In the genomic region with DNA sequence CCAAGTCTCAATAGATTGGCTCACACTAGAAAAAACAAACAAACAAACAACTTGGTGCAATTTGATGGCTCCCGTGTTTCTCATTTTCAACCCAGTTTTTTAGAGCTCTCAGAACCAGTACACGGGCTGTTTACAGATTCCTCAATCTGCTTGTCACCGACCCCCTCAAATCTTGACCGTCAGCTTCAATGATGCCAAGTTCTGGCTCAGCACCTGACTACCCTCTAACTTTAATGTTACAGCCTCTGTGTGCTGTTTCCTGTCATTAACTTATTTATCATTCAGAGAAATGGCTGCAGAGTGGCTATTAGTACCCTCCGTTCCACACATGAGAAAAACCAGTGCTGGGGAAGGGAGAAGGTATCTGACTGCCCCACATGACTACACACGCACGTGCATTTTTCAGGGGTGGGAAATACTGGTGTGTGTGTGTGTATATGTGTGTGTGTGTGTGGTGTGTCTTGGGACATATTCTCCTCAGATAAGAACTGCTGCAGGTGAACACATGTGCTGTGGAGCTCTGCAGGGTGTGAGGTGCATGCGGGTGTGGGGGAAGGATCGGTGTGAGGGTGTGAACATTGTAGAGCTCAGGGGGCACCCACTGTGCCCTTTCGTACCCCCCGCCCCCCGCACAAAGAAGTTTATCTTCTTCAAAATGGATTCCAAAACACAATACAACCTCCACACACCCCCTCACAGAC, we compare ENCODE assay signal across 10 mouse cellular contexts.
DNase-seq lines count a peak whose midpoint lies in the region; ATAC-seq and TF ChIP-seq lines count a peak whose summit lies in the region.
"Had no signal": no experiment of that assay in that cellular context is flagged by ENCODE, and none has a peak within 500 bp of the region (broad histone marks: within the 10 kb centered on the region; RNA-seq: fewer than 3 reads in every experiment).

No protein-coding gene starts in this region.

- peaks cover 6% of the 10 kb centered on the region; the same call in 1 of the 2 replicates for H3K4me1 ChIP-seq in kidney, postnatal 0 days (replicated peaks; ENCODE audit: insufficient read depth, low read length)
- H3K4me1 ChIP-seq in forebrain, embryonic 13.5 days = peaks cover 11% of the 10 kb centered on the region; the same call in 1 of the 2 replicates
- peaks cover 15% of the 10 kb centered on the region; the same call in 1 of the 2 replicates for H3K4me1 ChIP-seq in intestine, embryonic 16.5 days (ENCODE audit: control insufficient read depth, insufficient read depth, low read length)
- peaks cover 13% of the 10 kb centered on the region for H3K4me1 ChIP-seq in neural tube, embryonic 13.5 days (replicated peaks)

- no peaks in the 10 kb centered on the region for H3K27me3 ChIP-seq in kidney, postnatal 0 days (ENCODE audit: insufficient read depth, low read length)
- 0 out of 2 replicates have a peak, but pooled peaks cover 7% of the 10 kb centered on the region for H3K27me3 ChIP-seq in forebrain, embryonic 13.5 days
- H3K27me3 ChIP-seq in intestine, embryonic 16.5 days (replicated peaks; ENCODE audit: control insufficient read depth, insufficient read depth, low read length) = no peaks in the 10 kb centered on the region
- H3K27me3 ChIP-seq in neural tube, embryonic 13.5 days = no peaks in the 10 kb centered on the region
- H3K27me3 ChIP-seq: Patski had no signal

- 44% methylated on average over 12 of the region's 12 CpGs for WGBS in kidney, postnatal 0 days
- 78% methylated on average over 12 of the region's 12 CpGs for WGBS in forebrain, embryonic 13.5 days
- WGBS in intestine, embryonic 16.5 days = 52% methylated on average over 12 of the region's 12 CpGs
- WGBS in neural tube, embryonic 13.5 days = 65% methylated on average over 12 of the region's 12 CpGs

- H3K9me3 ChIP-seq in kidney, postnatal 0 days (replicated peaks; ENCODE audit: low read length) = no peaks in the 10 kb centered on the region
- H3K9me3 ChIP-seq in forebrain, embryonic 13.5 days (replicated peaks) = no peaks in the 10 kb centered on the region
- H3K9me3 ChIP-seq in intestine, embryonic 16.5 days (ENCODE audit: control insufficient read depth, low read length) = no peaks in the 10 kb centered on the region
- H3K9me3 ChIP-seq in neural tube, embryonic 13.5 days = no peaks in the 10 kb centered on the region

- no peak for TF ChIP-seq CTCF in kidney, postnatal 0 days (IDR thresholded peaks at IDR 0.05; ENCODE audit: low read depth)

- ATAC-seq in kidney, postnatal 0 days (replicated peaks; ENCODE audit: low FRiP score, low read depth) = 0 out of 2 replicates have a peak, but pooled peaks have one; percentile 19
- peak; percentile 23; the same call in 1 of the 2 replicates for ATAC-seq in forebrain, embryonic 13.5 days
- 0 out of 2 replicates have a peak, but pooled peaks have one; percentile 17 for ATAC-seq in intestine, embryonic 16.5 days
- peak; percentile 32 for ATAC-seq in neural tube, embryonic 13.5 days (ENCODE audit: low read depth)

- H3K4me3 ChIP-seq in kidney, postnatal 0 days (replicated peaks; ENCODE audit: low read depth, low read length) = no peak overlapping the region
- H3K4me3 ChIP-seq in forebrain, embryonic 13.5 days = no peak overlapping the region
- H3K4me3 ChIP-seq in intestine, embryonic 16.5 days (ENCODE audit: low read length) = no peak overlapping the region
- no peak overlapping the region for H3K4me3 ChIP-seq in neural tube, embryonic 13.5 days
- H3K4me3 ChIP-seq: myocyte had no signal

- peak overlapping the region; percentile 82 for H3K27ac ChIP-seq in kidney, postnatal 0 days
- no peak overlapping the region for H3K27ac ChIP-seq in forebrain, embryonic 13.5 days
- peak overlapping the region; percentile 29 for H3K27ac ChIP-seq in intestine, embryonic 16.5 days (ENCODE audit: low read length)
- H3K27ac ChIP-seq in neural tube, embryonic 13.5 days (replicated peaks) = peak overlapping the region; percentile 73; the same call in 1 of the 2 replicates

- no peaks in the 10 kb centered on the region for H3K36me3 ChIP-seq in kidney, postnatal 0 days (ENCODE audit: insufficient read depth, low read length)
- no peaks in the 10 kb centered on the region for H3K36me3 ChIP-seq in forebrain, embryonic 13.5 days (ENCODE audit: poor library complexity, severe bottlenecking)
- H3K36me3 ChIP-seq in intestine, embryonic 16.5 days (ENCODE audit: control insufficient read depth, insufficient read depth, low read length) = no peaks in the 10 kb centered on the region
- no peaks in the 10 kb centered on the region for H3K36me3 ChIP-seq in neural tube, embryonic 13.5 days

- H3K4me2 ChIP-seq in kidney, postnatal 0 days (ENCODE audit: low read length) = peak overlapping the region; percentile 21; the same call in 1 of the 2 replicates
- H3K4me2 ChIP-seq in forebrain, embryonic 13.5 days = no peak overlapping the region
- 0 out of 2 replicates have a peak overlapping the region, but pooled peaks have one; percentile 0 for H3K4me2 ChIP-seq in intestine, embryonic 16.5 days (ENCODE audit: low read depth, low read length)
- H3K4me2 ChIP-seq in neural tube, embryonic 13.5 days = no peak overlapping the region

- no peak for DNase-seq in kidney, postnatal 0 days (ENCODE audit: low spot score)
- no peak for DNase-seq in kidney, postnatal 25 days
- DNase-seq in ovary, postnatal 14 days (ENCODE audit: low spot score) = no peak
- DNase-seq in adrenal gland, postnatal 14 days = no peak
- no peak for DNase-seq in thymus, postnatal 10 days (ENCODE audit: low spot score in 2 of 2)

- no peak overlapping the region for H3K9ac ChIP-seq in kidney, postnatal 0 days (ENCODE audit: low read depth, low read length)
- no peak overlapping the region for H3K9ac ChIP-seq in forebrain, embryonic 13.5 days
- H3K9ac ChIP-seq in intestine, embryonic 16.5 days (ENCODE audit: low read depth, low read length) = no peak overlapping the region
- H3K9ac ChIP-seq in neural tube, embryonic 13.5 days = no peak overlapping the region

Comparison
In these comparisons a context has a peak if more than half of its experiments do, and no peak if none do; other contexts are left out.
1. H3K4me2 ChIP-seq: peak in kidney, postnatal 0 days (single experiment) and intestine, embryonic 16.5 days (single experiment); none in forebrain, embryonic 13.5 days (single experiment) and neural tube, embryonic 13.5 days (single experiment).
2. Peak in every context shown above with its lines, with median percentiles within 50 percentile points of each other: ATAC-seq.